Mouse (Mus musculus): ENCODE measurements around the gene Mob2. TPM values are rescaled to one million over a fixed set of nuclear protein-coding genes. Genes with fewer than 3 reads are reported as not detected.

Mob2 gene
- total RNA-seq (2022): 10 to 100 TPM; 28.9 to 34.4 (median 30.9) TPM

GRCm38 (mm10) chr7:142060931-142061565 lies at the start of gene Mob2:
Mob2 (minus strand) TSS chr7:142061065.
- DNase-seq (ENCODE audit: low spot score in 2 of 2): peak; percentile 82 to 87

DNA sequence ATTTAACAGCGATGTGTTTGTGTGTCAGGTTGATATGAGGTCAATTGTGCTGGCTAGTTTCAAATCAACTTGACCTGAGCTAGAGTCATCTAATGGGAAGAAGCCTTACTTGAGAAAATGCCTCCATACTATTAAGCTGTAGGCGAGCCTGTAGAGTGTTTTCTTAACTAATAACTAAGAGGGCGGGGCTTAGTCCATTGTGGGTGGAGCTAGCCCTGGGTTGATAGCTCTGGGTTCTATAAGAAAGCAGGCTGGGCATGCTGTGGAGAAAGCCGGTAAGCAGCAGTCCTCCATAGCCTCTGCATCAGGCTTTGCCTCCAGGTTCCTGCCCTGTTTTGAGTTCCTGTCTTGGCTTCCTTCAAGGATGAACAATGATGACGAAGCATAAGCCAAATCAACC lies 43.9 kb upstream of the Mob2 start:
- DNase-seq (ENCODE audit: low spot score in 2 of 2): no peak

DNA sequence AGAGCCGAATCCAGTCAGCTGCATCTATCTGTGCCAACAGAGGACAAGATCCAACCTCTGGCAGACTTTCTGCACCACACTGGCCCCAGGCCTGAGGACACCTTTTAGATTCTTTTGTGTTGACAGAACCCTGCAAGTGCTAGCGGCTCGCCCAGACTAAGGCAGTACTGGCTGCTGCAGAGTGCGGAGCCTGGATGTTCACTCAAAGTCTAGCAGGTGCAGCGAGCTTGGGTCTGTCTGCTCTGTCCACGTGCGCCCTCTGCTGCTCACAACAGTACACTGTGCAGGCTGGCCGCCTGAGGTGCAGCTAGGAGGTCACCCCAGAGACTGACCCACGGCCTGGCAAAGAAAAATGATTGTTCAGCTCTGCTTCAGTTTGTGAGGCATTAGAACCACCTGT lies 36.9 kb upstream of the Mob2 start:
- peak in 1 of 2 experiments; percentile 84 for DNase-seq (ENCODE audit: low spot score in 2 of 2)

DNA sequence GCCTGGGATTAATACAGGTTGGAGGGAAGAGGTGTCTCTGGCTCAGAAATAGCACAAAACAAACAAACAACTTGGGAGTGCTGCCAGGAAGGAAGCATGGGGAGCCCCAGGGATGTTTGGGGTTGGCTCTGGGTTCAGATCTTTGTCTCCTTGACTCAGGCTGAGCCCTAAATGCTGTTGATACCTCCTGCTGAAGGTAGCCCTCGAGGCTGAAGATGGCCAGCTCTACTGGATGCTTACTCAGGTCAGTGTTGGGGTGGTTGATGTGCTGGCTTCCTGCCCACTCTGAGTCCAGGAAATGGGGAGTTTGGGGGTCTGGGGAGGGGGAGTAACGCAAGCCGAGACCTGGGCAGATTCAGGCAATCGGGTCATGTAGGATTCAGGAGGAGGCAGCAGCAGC lies 35.8 kb upstream of the Mob2 start:
- no peak for DNase-seq (ENCODE audit: low spot score in 2 of 2)

DNA sequence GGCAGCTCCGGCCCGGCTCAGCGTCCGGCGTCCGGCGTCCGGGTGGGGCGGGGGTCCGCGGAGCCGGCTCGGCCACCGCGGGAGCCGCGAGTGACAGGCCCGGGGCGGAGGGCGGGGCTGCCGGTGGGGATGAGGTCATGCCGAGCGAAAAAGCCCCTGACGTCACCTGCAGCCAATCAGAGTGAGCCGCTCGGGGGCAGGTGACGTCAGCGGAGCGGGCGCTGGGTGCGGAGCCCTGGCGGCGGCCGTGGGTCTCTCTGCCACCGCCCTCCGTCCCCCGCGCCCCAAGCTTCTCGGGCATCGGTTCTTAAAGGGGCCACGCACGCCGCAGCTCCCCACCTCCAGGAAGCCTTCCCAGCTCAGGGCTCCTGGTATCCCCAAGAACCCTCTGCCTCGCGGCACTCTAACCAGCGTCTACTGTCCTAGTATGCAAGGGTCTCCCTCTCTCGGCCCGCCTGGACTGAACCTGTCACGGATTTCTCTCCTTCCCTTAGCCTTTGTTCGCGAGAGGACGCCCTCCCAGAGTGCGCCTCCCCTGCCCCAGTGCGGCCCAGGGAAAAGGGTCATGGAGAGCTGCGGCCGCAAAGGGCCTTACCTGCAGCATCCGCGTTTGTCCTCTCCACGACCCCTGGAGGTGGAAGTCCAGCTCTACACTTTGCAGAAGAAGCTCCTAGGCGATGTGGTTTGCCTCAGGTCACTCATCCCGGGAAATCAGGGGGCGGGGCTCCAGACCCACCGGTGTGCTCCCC lies 34.5 kb upstream of the Mob2 start, which contains the start of gene Dusp8:
Gene Dusp8, minus strand, starts transcription at position 661 of the 749 bp plus-strand sequence.
- DNase-seq (ENCODE audit: low spot score in 2 of 2): peak; percentile 90 to 94

GRCm38 (mm10) chr7:142094301-142095143 lies 33.7 kb upstream of the Mob2 start:
- DNase-seq (ENCODE audit: low spot score in 2 of 2): peak in 1 of 2 experiments; percentile 57

- DNase-seq (ENCODE audit: low spot score in 2 of 2): no peak
Measured at GRCm38 (mm10) chr7:142093696-142094240, 32.9 kb upstream of the Mob2 start.

- no peak for DNase-seq (ENCODE audit: low spot score in 2 of 2)
Measured at GRCm38 (mm10) chr7:142092991-142093390, 32.1 kb upstream of the Mob2 start.

GRCm38 (mm10) chr7:142091848-142092247 lies 31.0 kb upstream of the Mob2 start:
- DNase-seq (ENCODE audit: low spot score in 2 of 2): peak in 1 of 2 experiments; percentile 49

GRCm38 (mm10) chr7:142089648-142090447 lies 29.0 kb upstream of the Mob2 start:
- DNase-seq (ENCODE audit: low spot score in 2 of 2): no peak

DNA sequence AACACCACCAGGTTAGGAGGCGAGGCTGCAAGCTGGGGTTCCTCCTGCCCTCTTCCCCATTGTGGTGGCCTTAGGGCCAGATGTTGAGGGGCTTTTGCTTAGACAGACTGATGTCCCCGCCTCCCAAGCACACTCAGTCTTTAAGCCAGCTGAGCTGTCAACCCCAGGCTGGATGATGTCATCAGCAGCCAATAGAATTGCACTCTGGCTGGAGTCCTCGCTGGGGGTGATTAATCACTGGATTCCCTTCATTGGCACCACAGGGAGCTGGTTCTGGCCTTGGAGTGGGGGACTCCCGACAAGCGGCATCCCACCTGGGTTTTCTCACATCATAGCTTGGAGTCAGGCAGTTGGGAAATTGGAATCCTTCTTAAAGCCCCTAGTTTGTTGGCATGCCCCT lies 28.0 kb upstream of the Mob2 start:
- DNase-seq (ENCODE audit: low spot score in 2 of 2): peak; percentile 65 to 72

DNA sequence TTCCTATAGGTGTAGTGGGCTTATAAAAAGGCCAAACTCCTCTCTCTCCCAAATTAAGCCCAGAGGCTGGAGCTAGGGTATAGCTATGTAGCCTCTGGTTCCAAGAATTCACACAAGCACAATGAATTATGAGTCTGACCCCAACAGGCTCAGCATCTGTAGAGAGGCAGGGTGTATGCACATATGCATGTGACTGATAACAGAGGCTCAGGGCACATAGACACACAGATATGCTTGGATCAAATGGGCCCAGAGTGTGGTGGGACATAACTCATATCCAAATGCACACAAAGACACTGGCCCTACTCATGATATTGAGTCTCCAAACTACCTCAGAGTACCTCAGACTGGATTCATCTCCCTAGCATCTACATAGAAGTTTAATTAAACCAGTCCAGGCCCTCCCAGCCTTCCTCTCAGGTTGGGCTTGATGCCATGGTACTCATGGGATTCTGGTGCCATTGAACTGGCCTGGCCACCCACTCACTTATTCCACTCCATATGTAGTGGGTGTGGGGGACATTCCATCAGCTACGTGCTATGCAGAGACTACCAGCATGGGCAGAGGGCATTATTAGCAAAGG lies 26.3 kb upstream of the Mob2 start:
- DNase-seq (ENCODE audit: low spot score in 2 of 2): no peak

GRCm38 (mm10) chr7:142086159-142086905 lies 25.5 kb upstream of the Mob2 start:
- no peak for DNase-seq (ENCODE audit: low spot score in 2 of 2)

DNA sequence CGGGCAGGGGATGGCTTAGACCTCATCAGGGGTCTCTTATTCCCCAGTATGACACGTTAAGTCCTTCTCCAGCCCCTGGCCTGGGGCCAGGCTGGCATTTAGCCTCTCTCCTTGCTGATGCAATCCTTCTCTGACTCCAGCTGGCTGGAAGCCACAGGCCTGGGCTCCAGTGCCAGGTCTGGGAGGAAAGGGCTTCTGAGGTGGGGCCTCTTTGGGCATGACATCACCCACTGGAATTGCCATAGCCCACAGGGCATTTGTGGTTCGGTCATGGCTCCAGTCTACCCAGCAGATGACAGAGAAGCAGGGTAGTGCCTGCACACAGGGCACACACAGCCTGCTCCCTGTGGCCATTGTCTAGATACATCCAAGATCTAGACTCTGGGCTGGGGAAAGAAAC lies 24.0 kb upstream of the Mob2 start:
- DNase-seq (ENCODE audit: low spot score in 2 of 2): peak in 1 of 2 experiments; percentile 60

DNA sequence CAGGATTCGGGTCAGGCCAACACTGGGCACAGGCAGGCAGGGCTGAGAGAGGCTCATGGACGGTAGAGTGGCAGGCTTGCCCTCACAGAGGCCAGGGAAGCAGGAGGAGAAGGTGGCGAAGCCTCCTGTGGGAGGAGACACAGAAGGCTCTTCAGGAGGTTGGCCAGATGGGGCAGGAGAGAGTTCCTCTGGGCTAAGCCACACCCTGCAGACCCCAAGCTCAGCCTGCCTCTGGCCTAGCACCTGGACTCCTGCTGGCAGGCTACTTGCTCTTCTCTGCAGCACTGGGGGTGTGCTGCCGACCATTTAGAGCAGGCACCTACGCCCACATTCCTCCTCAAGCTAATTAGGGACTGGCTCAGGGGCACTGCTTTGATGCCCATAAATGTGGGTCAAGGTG lies 23.5 kb upstream of the Mob2 start:
- DNase-seq (ENCODE audit: low spot score in 2 of 2): no peak

DNA sequence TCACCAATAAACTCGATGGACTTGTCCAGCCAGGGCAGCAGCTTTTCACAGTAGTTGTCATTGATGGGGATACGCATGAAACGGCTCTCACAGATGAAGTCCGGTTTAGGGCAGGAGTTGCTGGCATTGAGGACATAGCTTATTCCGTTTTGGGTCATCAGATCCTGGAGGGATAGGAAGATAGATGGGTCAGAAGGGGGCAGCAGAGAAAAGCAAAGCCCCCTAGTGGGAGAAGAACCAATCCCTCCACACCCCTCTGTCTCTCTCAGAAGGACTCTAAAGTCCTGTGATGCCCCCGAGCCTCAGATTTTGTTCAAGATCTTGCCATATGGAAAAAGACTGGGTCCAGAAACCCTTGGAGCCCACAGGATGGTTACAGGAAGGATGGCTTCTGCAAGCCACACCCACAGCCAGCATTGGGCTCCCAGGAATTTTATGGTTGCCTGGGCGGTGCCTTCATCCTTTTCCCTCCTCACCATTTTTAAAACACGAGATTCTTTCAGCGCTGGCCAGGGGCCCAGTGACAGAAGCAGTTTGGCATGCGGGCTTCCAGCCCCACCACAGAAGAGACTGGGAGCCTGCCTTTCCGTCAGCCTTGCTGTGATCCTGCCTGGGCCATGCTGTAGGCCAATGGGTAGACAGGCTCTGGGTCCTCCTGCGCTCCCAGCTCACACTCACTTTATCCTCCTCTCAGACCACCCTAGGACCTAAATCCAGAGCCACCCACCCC lies 22.9 kb upstream of the Mob2 start:
- DNase-seq (ENCODE audit: low spot score in 2 of 2): no peak

GRCm38 (mm10) chr7:142082607-142083006 lies 21.7 kb upstream of the Mob2 start:
- no peak for DNase-seq (ENCODE audit: low spot score in 2 of 2)

DNA sequence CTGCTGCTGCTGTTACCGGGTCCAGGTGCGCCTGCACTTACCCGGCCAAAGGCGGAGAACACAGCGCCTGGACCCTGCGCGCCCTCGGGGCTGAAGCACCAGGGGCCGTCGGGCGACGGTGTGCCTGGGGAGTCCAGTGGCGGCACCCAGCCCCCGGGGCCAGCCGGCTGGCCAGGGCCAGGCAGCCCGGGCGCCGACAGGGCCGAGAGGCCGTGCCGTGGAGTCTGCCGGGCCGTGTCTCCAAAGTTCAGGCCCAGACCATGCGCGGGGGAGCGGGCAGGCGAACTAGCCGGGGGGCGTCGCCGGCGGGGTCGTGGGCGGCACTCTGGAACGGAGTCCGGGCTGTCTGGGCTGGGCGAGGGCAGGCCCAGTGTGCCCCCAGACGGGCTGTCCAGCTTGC lies 21.3 kb upstream of the Mob2 start:
- no peak for DNase-seq (ENCODE audit: low spot score in 2 of 2)

DNA sequence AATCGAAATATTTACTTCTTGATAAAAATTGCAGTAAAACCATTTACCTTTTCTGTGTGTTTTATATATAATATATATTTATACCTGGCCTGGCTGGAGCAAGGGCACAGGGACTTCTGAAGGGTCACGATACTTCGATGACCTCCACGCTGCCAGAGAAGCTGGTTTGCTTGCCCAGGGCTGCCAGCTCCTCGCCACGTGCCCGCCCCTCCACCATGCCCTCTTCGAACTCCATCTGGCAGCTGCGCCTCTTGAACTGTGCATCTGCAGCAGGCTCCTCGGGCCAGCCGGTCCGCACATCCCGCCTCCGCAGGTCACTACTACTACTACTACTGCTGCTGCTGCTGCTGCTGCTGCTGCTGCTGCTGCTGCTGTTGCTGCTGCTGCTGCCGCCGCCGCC lies 20.9 kb upstream of the Mob2 start:
- DNase-seq (ENCODE audit: low spot score in 2 of 2): no peak

All from layer of hippocampus, adult 8-10 months (tissue).